Mouse (Mus musculus): ENCODE measurements around the gene Zfp668. TPM values are rescaled to one million over a fixed set of nuclear protein-coding genes. Genes with fewer than 3 reads are reported as not detected.

Gene Zfp668
- polyA plus RNA-seq, 1 experiment from 2014 or later = 45.4 TPM

GRCm38 (mm10) chr7:127837473-127837872 lies 39.2 kb downstream of the Zfp668 start:
- no peak for ATAC-seq
- peaks cover 4% of the 10 kb centered on the region for H3K4me1 ChIP-seq (replicated peaks; ENCODE audit: control insufficient read depth, insufficient read depth, low read length)
- WGBS = 90% methylated on average over 5 of the region's 5 CpGs

GRCm38 (mm10) chr7:127835550-127835949 lies 41.1 kb downstream of the Zfp668 start:
- Histone ChIP-seq H3K27ac (ENCODE audit: low read length) (no peak overlapping the region), H3K27me3 (replicated peaks; ENCODE audit: control insufficient read depth, insufficient read depth, low read length) (no peaks in the 10 kb centered on the region), H3K9ac (replicated peaks; ENCODE audit: low read depth, low read length) (no peak overlapping the region), H3K4me3 (replicated peaks; ENCODE audit: low read length) (no peak overlapping the region), H3K4me2 (ENCODE audit: low read length) (no peak overlapping the region), H3K4me1 (replicated peaks; ENCODE audit: control insufficient read depth, insufficient read depth, low read length) (no peaks in the 10 kb centered on the region; the same call in 1 of the 2 replicates), H3K36me3 (ENCODE audit: control insufficient read depth, insufficient read depth) (no peaks in the 10 kb centered on the region), H3K9me3 (ENCODE audit: control insufficient read depth, low read length) (no peaks in the 10 kb centered on the region)
- ATAC-seq = no peak
- WGBS = 79% methylated on average over 2 of the region's 2 CpGs

More at GRCm38 (mm10) chr7:127837473-127837872, 39.2 kb downstream of the Zfp668 start:
- H3K9me3 ChIP-seq (ENCODE audit: control insufficient read depth, low read length) = no peaks in the 10 kb centered on the region
- H3K27ac ChIP-seq (ENCODE audit: low read length) = no peak overlapping the region
- no peak overlapping the region for H3K4me2 ChIP-seq (ENCODE audit: low read length)
- H3K4me3 ChIP-seq (replicated peaks; ENCODE audit: low read length) = no peak overlapping the region
- H3K9ac ChIP-seq (replicated peaks; ENCODE audit: low read depth, low read length) = no peak overlapping the region
- no peaks in the 10 kb centered on the region for H3K27me3 ChIP-seq (replicated peaks; ENCODE audit: control insufficient read depth, insufficient read depth, low read length)
- H3K36me3 ChIP-seq (ENCODE audit: control insufficient read depth, insufficient read depth) = no peaks in the 10 kb centered on the region

- no peaks in the 10 kb centered on the region for H3K27me3 ChIP-seq (replicated peaks; ENCODE audit: control insufficient read depth, insufficient read depth, low read length)
- H3K4me1 ChIP-seq (replicated peaks; ENCODE audit: control insufficient read depth, insufficient read depth, low read length) = peaks cover 25% of the 10 kb centered on the region
- under 1% methylated on average over 34 of the region's 38 CpGs for WGBS
Measured at GRCm38 (mm10) chr7:127824176-127824871, 52.3 kb downstream of the Zfp668 start, which contains the start of the genes Stx4a and Stx1b. Gene Stx4a (plus strand): TSS chr7:127824294. Gene Stx1b (minus strand): TSS chr7:127824549.

GRCm38 (mm10) chr7:127823236-127824171 lies 53.1 kb downstream of the Zfp668 start:
- peak overlapping the region; percentile 49 for H3K27ac ChIP-seq (ENCODE audit: low read length)
- H3K4me2 ChIP-seq (ENCODE audit: low read length) = peak overlapping the region; percentile 82
- no peaks in the 10 kb centered on the region for H3K9me3 ChIP-seq (ENCODE audit: control insufficient read depth, low read length)
- peak overlapping the region; percentile 60 for H3K4me3 ChIP-seq (replicated peaks; ENCODE audit: low read length)
- H3K4me1 ChIP-seq (replicated peaks; ENCODE audit: control insufficient read depth, insufficient read depth, low read length) = peaks cover 25% of the 10 kb centered on the region
- 50% methylated on average over 11 of the region's 11 CpGs for WGBS
- H3K27me3 ChIP-seq (replicated peaks; ENCODE audit: control insufficient read depth, insufficient read depth, low read length) = no peaks in the 10 kb centered on the region
- H3K9ac ChIP-seq (replicated peaks; ENCODE audit: low read depth, low read length) = peak overlapping the region; percentile 78
- ATAC-seq = peak; percentile 4; the same call in 1 of the 2 replicates
- no peaks in the 10 kb centered on the region for H3K36me3 ChIP-seq (ENCODE audit: control insufficient read depth, insufficient read depth)

More at GRCm38 (mm10) chr7:127824176-127824871, 52.3 kb downstream of the Zfp668 start, which contains the start of the genes Stx4a and Stx1b:
- Histone ChIP-seq H3K4me3 (replicated peaks; ENCODE audit: low read length) (peak within 1 kb of the TSS; percentile 60), H3K36me3 (ENCODE audit: control insufficient read depth, insufficient read depth) (no peaks in the 10 kb centered on the region), H3K9ac (replicated peaks; ENCODE audit: low read depth, low read length) (peak within 1 kb of the TSS; percentile 78), H3K4me2 (ENCODE audit: low read length) (peak within 1 kb of the TSS; percentile 82), H3K9me3 (ENCODE audit: control insufficient read depth, low read length) (no peaks in the 10 kb centered on the region), H3K27ac (ENCODE audit: low read length) (peak within 1 kb of the TSS; percentile 49)
- ATAC-seq = peak; percentile 92

GRCm38 (mm10) chr7:127822494-127822893 lies 54.1 kb downstream of the Zfp668 start:
- H3K27ac ChIP-seq (ENCODE audit: low read length) = no peak overlapping the region
- H3K4me1 ChIP-seq (replicated peaks; ENCODE audit: control insufficient read depth, insufficient read depth, low read length) = peaks cover 25% of the 10 kb centered on the region
- no peaks in the 10 kb centered on the region for H3K36me3 ChIP-seq (ENCODE audit: control insufficient read depth, insufficient read depth)
- no peak for ATAC-seq
- H3K4me3 ChIP-seq (replicated peaks; ENCODE audit: low read length) = no peak overlapping the region
- no peak overlapping the region for H3K9ac ChIP-seq (replicated peaks; ENCODE audit: low read depth, low read length)
- no peaks in the 10 kb centered on the region for H3K9me3 ChIP-seq (ENCODE audit: control insufficient read depth, low read length)
- no peak overlapping the region for H3K4me2 ChIP-seq (ENCODE audit: low read length)
- H3K27me3 ChIP-seq (replicated peaks; ENCODE audit: control insufficient read depth, insufficient read depth, low read length) = no peaks in the 10 kb centered on the region
- WGBS = 78% methylated on average over 3 of the region's 3 CpGs

- H3K27me3 ChIP-seq (replicated peaks; ENCODE audit: control insufficient read depth, insufficient read depth, low read length) = no peaks in the 10 kb centered on the region
- H3K27ac ChIP-seq (ENCODE audit: low read length) = no peak overlapping the region
- H3K36me3 ChIP-seq (ENCODE audit: control insufficient read depth, insufficient read depth) = no peaks in the 10 kb centered on the region
- ATAC-seq = no peak
- no peaks in the 10 kb centered on the region for H3K9me3 ChIP-seq (ENCODE audit: control insufficient read depth, low read length)
- H3K4me3 ChIP-seq (replicated peaks; ENCODE audit: low read length) = no peak overlapping the region
- H3K4me1 ChIP-seq (replicated peaks; ENCODE audit: control insufficient read depth, insufficient read depth, low read length) = peaks cover 28% of the 10 kb centered on the region
- no peak overlapping the region for H3K9ac ChIP-seq (replicated peaks; ENCODE audit: low read depth, low read length)
- WGBS = 82% methylated on average over 12 of the region's 13 CpGs
- no peak overlapping the region for H3K4me2 ChIP-seq (ENCODE audit: low read length)
Measured at GRCm38 (mm10) chr7:127820836-127821509, 55.7 kb downstream of the Zfp668 start.

- no peak overlapping the region for H3K4me2 ChIP-seq (ENCODE audit: low read length)
- no peaks in the 10 kb centered on the region for H3K27me3 ChIP-seq (replicated peaks; ENCODE audit: control insufficient read depth, insufficient read depth, low read length)
- no peak for ATAC-seq
- H3K36me3 ChIP-seq (ENCODE audit: control insufficient read depth, insufficient read depth) = no peaks in the 10 kb centered on the region
- WGBS = 84% methylated on average over 5 of the region's 5 CpGs
- H3K4me3 ChIP-seq (replicated peaks; ENCODE audit: low read length) = no peak overlapping the region
- no peak overlapping the region for H3K9ac ChIP-seq (replicated peaks; ENCODE audit: low read depth, low read length)
- peaks cover 30% of the 10 kb centered on the region for H3K4me1 ChIP-seq (replicated peaks; ENCODE audit: control insufficient read depth, insufficient read depth, low read length)
- H3K9me3 ChIP-seq (ENCODE audit: control insufficient read depth, low read length) = no peaks in the 10 kb centered on the region
- no peak overlapping the region for H3K27ac ChIP-seq (ENCODE audit: low read length)
Measured at GRCm38 (mm10) chr7:127817776-127818175, 58.9 kb downstream of the Zfp668 start.

- Histone ChIP-seq H3K27me3 (replicated peaks; ENCODE audit: control insufficient read depth, insufficient read depth, low read length) (no peaks in the 10 kb centered on the region), H3K9ac (replicated peaks; ENCODE audit: low read depth, low read length) (no peak overlapping the region), H3K4me2 (ENCODE audit: low read length) (no peak overlapping the region), H3K4me1 (replicated peaks; ENCODE audit: control insufficient read depth, insufficient read depth, low read length) (peaks cover 25% of the 10 kb centered on the region), H3K36me3 (ENCODE audit: control insufficient read depth, insufficient read depth) (peaks cover 3% of the 10 kb centered on the region), H3K27ac (ENCODE audit: low read length) (no peak overlapping the region), H3K9me3 (ENCODE audit: control insufficient read depth, low read length) (no peaks in the 10 kb centered on the region), H3K4me3 (replicated peaks; ENCODE audit: low read length) (no peak overlapping the region)
- ATAC-seq = no peak
- 81% methylated on average over 7 of the region's 7 CpGs for WGBS
Measured at GRCm38 (mm10) chr7:127817053-127817452, 59.6 kb downstream of the Zfp668 start.

Measured in forebrain, embryonic 16.5 days (tissue).